Mouse (Mus musculus) kidney, embryonic 15.5 days (tissue): ENCODE results near the gene Gm10134. TPM values are rescaled to one million over a fixed set of nuclear protein-coding genes. Genes with fewer than 3 reads are reported as not detected.
"Not testable (repeated sequence)": the region's sequence is repeated elsewhere in the genome, so short reads cannot be mapped to it uniquely, and the experiment has no call there.

Experiments used
- ATAC-seq: fragments of 200-750 bp; cut with Nextera tagmentation; replicated peaks from 2 replicates; pipeline ENCODE4 v1.8.0; 2017; ENCODE audit warnings: moderate TSS enrichment; ENCODE audit not compliant: low FRiP score
- H3K27ac ChIP-seq: fragments of 300-500 bp; sonication (generic); 2 replicates; pipeline ENCODE4 v1.5.1; 2015; ENCODE audit warnings: mild to moderate bottlenecking, inconsistent platforms
- H3K27me3 ChIP-seq: fragments of 300-500 bp; sonication (generic); 2 replicates; pipeline ENCODE4 v1.6.1; 2015; ENCODE audit warnings: inconsistent platforms
- H3K36me3 ChIP-seq: fragments of 300-500 bp; sonication (generic); 2 replicates; pipeline ENCODE4 v1.6.1; 2015; ENCODE audit warnings: inconsistent platforms
- H3K4me1 ChIP-seq: fragments of 300-500 bp; sonication (generic); 2 replicates; pipeline ENCODE4 v1.6.1; 2015; ENCODE audit warnings: inconsistent platforms
- H3K4me2 ChIP-seq: fragments of 300-500 bp; sonication (generic); 2 replicates; pipeline ENCODE4 v1.6.1; 2015; ENCODE audit warnings: moderate library complexity, mild to moderate bottlenecking, inconsistent platforms
- H3K4me3 ChIP-seq: fragments of 300-500 bp; sonication (generic); replicated peaks from 2 replicates; pipeline ENCODE4 v1.5.1; 2015; ENCODE audit warnings: mild to moderate bottlenecking, inconsistent platforms
- H3K9ac ChIP-seq: fragments of 300-500 bp; sonication (generic); 2 replicates; pipeline ENCODE4 v1.6.1; 2015; ENCODE audit warnings: mild to moderate bottlenecking, inconsistent platforms
- H3K9me3 ChIP-seq: fragments of 300-500 bp; sonication (generic); replicated peaks from 2 replicates; pipeline ENCODE4 v1.6.1; 2016; ENCODE audit warnings: inconsistent platforms
- WGBS: fragments of 180-500 bp; shearing (Covaris S2); methylation state at CpG from one replicate; pipeline ENCODE4 v1.1.7; 2015; ENCODE audit warnings: mixed read lengths; 5-methylcytosine and 5-hydroxymethylcytosine counted together
- polyA plus RNA-seq: library from polyadenylated mRNA; unstranded; fragments of >200 nt; fragmentation: Nextera tagmentation; extraction: Ambion mirVana; gene quantifications from 2 replicates; pipeline ENCODE4 v1.2.1, GENCODE M21; 2015

The Gm10134 gene
- polyA plus RNA-seq, 1 experiment from 2014 or later, result 12.6 TPM

GRCm38 (mm10) chr2:28511600-28511999 is 5.7 kb downstream of the Gm10134 start:
- WGBS, result 55% methylated on average over 5 of the region's 5 CpGs
- H3K9ac ChIP-seq, ATAC-seq, H3K36me3 ChIP-seq, H3K9me3 ChIP-seq, H3K27ac ChIP-seq, H3K27me3 ChIP-seq, H3K4me3 ChIP-seq, H3K4me2 ChIP-seq: not testable (repeated sequence)
- peaks cover 34% of the 10 kb centered on the region for H3K4me1 ChIP-seq

DNA sequence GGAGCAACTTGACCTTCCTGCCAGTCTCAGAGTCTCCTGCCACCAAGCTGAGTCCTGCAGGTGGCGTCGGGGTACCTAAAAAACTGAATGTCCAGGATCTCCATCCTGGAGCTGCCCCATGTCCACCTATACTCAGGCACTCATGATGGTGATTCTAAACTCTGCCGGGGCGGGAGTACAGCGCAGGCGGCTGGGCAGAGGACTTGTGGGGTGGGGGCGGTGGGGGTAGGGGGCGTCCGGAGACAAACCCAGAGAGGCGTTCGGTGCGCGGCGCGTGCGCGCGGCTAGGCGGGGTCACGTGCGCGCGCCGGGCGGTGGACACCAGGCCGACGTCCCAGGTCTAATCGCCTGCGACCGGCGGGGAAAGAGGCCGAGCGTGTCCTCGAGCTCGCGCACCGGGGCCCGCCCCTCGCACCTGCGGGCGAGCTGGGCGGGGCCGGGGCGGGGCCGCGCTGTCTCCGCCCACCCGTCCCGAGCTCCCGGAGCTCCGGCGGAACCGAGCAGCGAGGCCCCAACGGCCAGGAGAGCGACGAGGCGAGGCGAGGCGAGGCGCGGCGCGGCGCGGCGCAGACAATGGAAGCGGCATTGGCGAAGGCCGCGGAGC is 7.0 kb downstream of the Gm10134 start, which contains the start of gene Ralgds:
Gene Ralgds, plus strand, starts transcription at position 328 of the 604 bp plus-strand sequence.
- peak within 1 kb of the TSS; percentile 72 for H3K4me3 ChIP-seq
- H3K4me1 ChIP-seq, result peaks cover 43% of the 10 kb centered on the region
- H3K4me2 ChIP-seq, result peak within 1 kb of the TSS; percentile 98
- H3K36me3 ChIP-seq, result no peaks in the 10 kb centered on the region
- H3K9ac ChIP-seq, result peak within 1 kb of the TSS; percentile 83
- H3K27me3 ChIP-seq, result no peaks in the 10 kb centered on the region; the same call in 1 of the 2 replicates
- 1% methylated on average over 25 of the region's 71 CpGs for WGBS
- ATAC-seq, result peak; percentile 80
- peak within 1 kb of the TSS; percentile 82 for H3K27ac ChIP-seq
- no peaks in the 10 kb centered on the region for H3K9me3 ChIP-seq

DNA sequence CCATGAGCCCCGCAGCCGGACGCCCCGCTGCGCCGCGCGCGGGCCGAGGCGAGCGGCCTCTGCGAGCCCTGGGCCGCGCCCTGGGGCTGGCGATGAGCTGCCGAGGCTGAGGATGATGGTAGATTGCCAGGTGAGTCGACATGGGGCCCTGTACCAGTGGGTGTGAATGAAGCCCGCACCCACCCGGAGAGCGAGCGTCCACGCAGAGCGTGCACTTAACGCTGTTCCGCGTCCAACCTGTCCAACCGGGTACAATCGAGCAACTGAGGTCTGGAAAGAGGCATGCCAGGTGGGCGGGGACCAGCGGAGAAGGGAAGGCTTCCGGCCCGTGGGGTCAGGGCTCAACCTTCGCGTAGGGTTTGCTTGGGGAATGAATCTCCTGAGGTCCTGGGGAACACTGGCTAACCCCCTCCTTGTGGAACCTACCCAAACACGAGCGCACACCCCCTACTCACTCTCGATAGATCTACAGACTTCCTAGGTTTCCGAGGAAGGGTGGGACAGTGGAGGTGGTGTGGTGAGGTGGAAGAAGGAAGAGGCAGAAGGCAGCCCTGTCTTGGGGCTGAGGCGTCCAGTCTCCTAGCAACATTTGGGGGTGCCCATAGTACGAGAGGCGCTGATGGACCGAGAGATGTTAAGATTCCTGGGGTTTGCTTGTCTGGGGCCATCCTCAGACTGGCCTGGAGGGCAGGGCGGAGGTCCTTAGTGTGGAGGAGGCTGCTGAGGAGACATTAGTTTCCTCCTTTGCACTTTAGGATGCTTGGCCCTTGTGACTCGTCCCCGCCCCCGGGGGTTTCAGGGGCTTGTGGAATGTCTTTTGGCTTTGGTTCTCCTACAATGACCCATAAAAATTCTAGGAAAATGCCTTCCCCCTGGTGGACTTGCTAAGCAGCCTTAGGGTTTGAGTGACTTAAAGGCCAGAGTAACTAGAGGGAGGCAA is 7.8 kb downstream of the Gm10134 start:
- H3K4me3 ChIP-seq, result peak overlapping the region; percentile 72
- peaks cover 48% of the 10 kb centered on the region for H3K4me1 ChIP-seq
- peaks cover 2% of the 10 kb centered on the region; the same call in 1 of the 2 replicates for H3K36me3 ChIP-seq
- no peaks in the 10 kb centered on the region for H3K9me3 ChIP-seq
- H3K27me3 ChIP-seq, result no peaks in the 10 kb centered on the region; the same call in 1 of the 2 replicates
- ATAC-seq, result peak; percentile 47
- peak overlapping the region; percentile 98 for H3K4me2 ChIP-seq
- peak overlapping the region; percentile 82 for H3K27ac ChIP-seq
- WGBS, result 4% methylated on average over 47 of the region's 47 CpGs
- peak overlapping the region; percentile 83 for H3K9ac ChIP-seq

DNA sequence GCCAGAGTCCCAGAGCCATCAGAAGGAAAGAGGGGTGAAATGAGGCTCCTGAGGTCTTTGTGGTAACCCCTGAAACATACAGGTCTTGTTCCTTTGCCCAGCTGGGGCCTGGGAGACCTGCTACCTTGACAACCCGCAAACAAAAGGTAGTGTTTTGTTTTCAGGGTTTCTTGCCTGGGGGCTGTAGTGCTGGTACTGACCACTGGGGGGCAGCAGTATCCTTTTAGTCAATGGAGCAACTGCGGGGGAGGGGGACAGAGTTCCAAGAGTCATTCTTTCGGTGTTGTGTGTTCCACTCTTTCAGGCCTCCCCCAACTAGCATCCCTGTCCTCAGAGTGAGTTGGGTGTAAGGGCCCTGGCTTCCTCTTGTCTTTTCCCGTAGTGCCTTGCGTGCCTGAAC is 8.6 kb downstream of the Gm10134 start:
- H3K9ac ChIP-seq, result peak overlapping the region; percentile 83
- peaks cover 48% of the 10 kb centered on the region for H3K4me1 ChIP-seq
- WGBS, result 22% methylated on average over 5 of the region's 5 CpGs
- peaks cover 4% of the 10 kb centered on the region; the same call in 1 of the 2 replicates for H3K36me3 ChIP-seq
- no peak for ATAC-seq
- H3K9me3 ChIP-seq, result no peaks in the 10 kb centered on the region
- no peaks in the 10 kb centered on the region; the same call in 1 of the 2 replicates for H3K27me3 ChIP-seq
- no peak overlapping the region for H3K27ac ChIP-seq
- H3K4me2 ChIP-seq, result peak overlapping the region; percentile 98
- peak overlapping the region; percentile 72 for H3K4me3 ChIP-seq

- no peak for ATAC-seq
- no peak overlapping the region for H3K4me2 ChIP-seq
- no peaks in the 10 kb centered on the region for H3K9me3 ChIP-seq
- H3K9ac ChIP-seq, result no peak overlapping the region
- H3K4me1 ChIP-seq, result peaks cover 56% of the 10 kb centered on the region
- H3K36me3 ChIP-seq, result peaks cover 4% of the 10 kb centered on the region; the same call in 1 of the 2 replicates
- 0 out of 2 replicates have a peak overlapping the region, but pooled peaks have one; percentile 41 for H3K27ac ChIP-seq
- H3K27me3 ChIP-seq, result no peaks in the 10 kb centered on the region
- WGBS, result 52% methylated on average over 5 of the region's 5 CpGs
- no peak overlapping the region for H3K4me3 ChIP-seq
Measured at GRCm38 (mm10) chr2:28517206-28517909, 11.5 kb downstream of the Gm10134 start.

- no peak for ATAC-seq
- peaks cover 53% of the 10 kb centered on the region for H3K4me1 ChIP-seq
- no peak overlapping the region for H3K4me2 ChIP-seq
- peaks cover 4% of the 10 kb centered on the region; the same call in 1 of the 2 replicates for H3K36me3 ChIP-seq
- no peaks in the 10 kb centered on the region for H3K27me3 ChIP-seq
- H3K9me3 ChIP-seq, result no peaks in the 10 kb centered on the region
- H3K4me3 ChIP-seq, result no peak overlapping the region
- no peak overlapping the region for H3K27ac ChIP-seq
- no peak overlapping the region for H3K9ac ChIP-seq
- WGBS, result 65% methylated on average over 2 of the region's 2 CpGs
Measured at GRCm38 (mm10) chr2:28518231-28518630, 12.3 kb downstream of the Gm10134 start.

GRCm38 (mm10) chr2:28520581-28520980 is 14.7 kb downstream of the Gm10134 start:
- Histone ChIP-seq H3K4me2 (no peak overlapping the region), H3K27ac (no peak overlapping the region), H3K4me1 (peaks cover 52% of the 10 kb centered on the region), H3K9me3 (no peaks in the 10 kb centered on the region), H3K27me3 (no peaks in the 10 kb centered on the region), H3K36me3 (peaks cover 4% of the 10 kb centered on the region; the same call in 1 of the 2 replicates), H3K9ac (no peak overlapping the region), H3K4me3 (no peak overlapping the region)
- ATAC-seq, result no peak
- 76% methylated on average over 5 of the region's 5 CpGs for WGBS

- WGBS, result 82% methylated on average over 6 of the region's 6 CpGs
- Histone ChIP-seq H3K4me2 (no peak overlapping the region), H3K4me3 (no peak overlapping the region), H3K36me3 (peaks cover 4% of the 10 kb centered on the region; the same call in 1 of the 2 replicates), H3K27me3 (no peaks in the 10 kb centered on the region), H3K27ac (no peak overlapping the region), H3K9me3 (no peaks in the 10 kb centered on the region), H3K9ac (no peak overlapping the region), H3K4me1 (peaks cover 57% of the 10 kb centered on the region)
- ATAC-seq, result no peak
Measured at GRCm38 (mm10) chr2:28521571-28522151, 15.8 kb downstream of the Gm10134 start.

- Histone ChIP-seq H3K4me3 (no peak overlapping the region), H3K27me3 (no peaks in the 10 kb centered on the region), H3K4me2 (no peak overlapping the region), H3K9ac (no peak overlapping the region), H3K4me1 (peaks cover 59% of the 10 kb centered on the region), H3K36me3 (peaks cover 4% of the 10 kb centered on the region; the same call in 1 of the 2 replicates), H3K27ac (no peak overlapping the region), H3K9me3 (no peaks in the 10 kb centered on the region)
- no peak for ATAC-seq
- WGBS, result 77% methylated on average over 4 of the region's 4 CpGs
Measured at GRCm38 (mm10) chr2:28522166-28522565, 16.3 kb downstream of the Gm10134 start.

GRCm38 (mm10) chr2:28523643-28524117 is 17.8 kb downstream of the Gm10134 start:
- Histone ChIP-seq H3K4me1 (peaks cover 55% of the 10 kb centered on the region), H3K9ac (no peak overlapping the region), H3K27ac (no peak overlapping the region), H3K4me3 (no peak overlapping the region), H3K27me3 (no peaks in the 10 kb centered on the region), H3K9me3 (no peaks in the 10 kb centered on the region), H3K36me3 (peaks cover 2% of the 10 kb centered on the region; the same call in 1 of the 2 replicates), H3K4me2 (no peak overlapping the region)
- 28% methylated on average over 5 of the region's 5 CpGs for WGBS
- ATAC-seq, result peak; percentile 33; the same call in 1 of the 2 replicates

DNA sequence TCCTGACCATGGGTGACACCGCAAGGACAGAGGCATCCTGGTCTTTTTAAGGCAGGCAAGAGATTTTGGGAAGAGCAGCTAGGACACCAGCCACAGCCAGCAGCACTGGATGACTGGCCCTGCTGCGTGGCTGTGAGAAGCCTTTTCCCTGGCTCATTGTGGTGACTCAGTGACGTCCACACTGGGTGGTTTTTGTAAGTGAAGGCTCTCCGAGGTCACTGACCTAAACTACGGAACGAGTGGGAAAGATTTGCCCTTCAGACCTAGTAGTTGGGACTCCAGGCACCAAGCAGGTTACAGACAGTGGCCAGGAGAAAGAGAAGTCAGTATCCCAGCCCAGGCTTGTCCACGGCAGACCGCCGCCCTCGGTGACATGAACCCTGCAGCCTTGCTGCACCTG is 18.5 kb downstream of the Gm10134 start:
- 0 out of 2 replicates have a peak overlapping the region, but pooled peaks have one; percentile 76 for H3K27ac ChIP-seq
- no peaks in the 10 kb centered on the region for H3K9me3 ChIP-seq
- H3K27me3 ChIP-seq, result no peaks in the 10 kb centered on the region
- H3K4me1 ChIP-seq, result peaks cover 55% of the 10 kb centered on the region
- 80% methylated on average over 10 of the region's 10 CpGs for WGBS
- H3K9ac ChIP-seq, result no peak overlapping the region
- H3K4me3 ChIP-seq, result no peak overlapping the region
- ATAC-seq, result no peak
- no peaks in the 10 kb centered on the region for H3K36me3 ChIP-seq
- H3K4me2 ChIP-seq, result no peak overlapping the region
